Mouse (Mus musculus) gastrocnemius, postnatal 4 days (tissue): ENCODE results near the gene Kirrel3. TPM values are rescaled to one million over a fixed set of nuclear protein-coding genes. Genes with fewer than 3 reads are reported as not detected.
A peak's percentile ranks its signal among the peaks of the same experiment; 100 is the strongest.

Experiments used
- DNase-seq, 2 experiments: peaks; one replicate each; pipeline ENCODE4 v3.0.0; 2021 to 2022; ENCODE audit warnings: low spot score in 2 of 2, mixed read lengths in 2 of 2
- total RNA-seq, 2 experiments: library from RNA; stranded (reverse); gene quantifications; 2 replicates each; pipeline ENCODE4 v1.2.3; 2021

Gene Kirrel3
- total RNA-seq, 2 experiments from 2014 or later: 2.0 to 2.7 TPM

GRCm38 (mm10) chr9:34882211-34882610, 396.5 kb downstream of the Kirrel3 start:
- no peak for DNase-seq

GRCm38 (mm10) chr9:34883122-34883521, 397.4 kb downstream of the Kirrel3 start:
- no peak for DNase-seq

DNA sequence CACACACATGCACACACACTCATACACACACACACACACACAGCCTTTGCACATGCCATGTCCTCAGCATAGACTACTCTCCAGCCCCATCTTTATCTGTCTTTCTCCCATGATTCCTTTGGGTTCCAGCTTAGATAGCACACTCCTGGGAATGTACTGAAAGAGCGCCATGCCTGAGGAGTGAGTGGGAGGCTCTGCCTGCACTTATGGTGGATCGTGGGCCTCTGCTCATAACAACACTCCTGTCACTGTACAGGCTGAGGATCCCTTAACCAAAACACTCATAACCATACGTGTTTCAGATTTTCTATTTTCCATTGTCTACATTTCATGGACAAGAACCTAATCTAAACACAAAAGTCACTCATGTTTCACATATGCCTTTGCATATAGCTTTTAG, 398.6 kb downstream of the Kirrel3 start:
- no peak for DNase-seq

DNA sequence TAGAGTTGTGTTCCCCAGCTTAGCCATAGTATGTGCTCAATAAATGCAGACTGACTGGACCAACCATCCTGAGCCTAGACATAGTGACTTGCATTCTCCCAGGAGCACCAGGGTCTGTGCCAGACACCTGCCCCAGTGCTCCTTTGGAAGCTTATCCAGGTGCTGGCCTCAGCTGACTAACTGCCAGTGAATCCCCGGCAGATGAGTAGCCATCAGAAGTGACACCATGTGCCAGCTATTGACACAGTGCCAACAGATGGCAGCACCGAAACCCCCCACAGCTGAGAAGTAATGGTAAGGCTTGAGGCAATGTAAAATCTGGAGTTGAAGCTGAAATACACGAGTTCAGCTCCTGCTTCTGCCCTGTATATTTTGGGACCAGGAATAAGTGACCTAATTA, 399.2 kb downstream of the Kirrel3 start:
- no peak for DNase-seq

DNA sequence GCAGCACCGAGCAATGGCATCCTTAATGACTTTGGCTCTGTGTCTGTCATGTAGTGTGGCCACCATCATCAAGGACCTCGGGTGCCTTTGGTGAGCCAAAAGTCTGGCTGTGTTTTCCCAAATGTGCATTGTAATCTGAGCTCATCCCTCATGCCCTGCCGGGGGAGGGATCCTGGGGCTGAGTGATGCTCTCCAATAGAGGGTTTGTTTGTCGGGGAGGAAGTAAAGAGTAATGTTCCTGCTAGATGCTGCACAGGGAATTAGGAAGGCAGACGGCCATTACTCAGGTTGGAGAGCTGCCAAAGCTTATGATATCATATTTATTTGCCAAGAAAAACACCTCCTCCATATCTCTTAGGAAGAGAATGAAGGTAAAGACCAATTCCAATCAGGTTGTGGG, 401.1 kb downstream of the Kirrel3 start:
- no peak for DNase-seq

- no peak for DNase-seq
Measured at GRCm38 (mm10) chr9:34887196-34887595, 401.5 kb downstream of the Kirrel3 start.

DNA sequence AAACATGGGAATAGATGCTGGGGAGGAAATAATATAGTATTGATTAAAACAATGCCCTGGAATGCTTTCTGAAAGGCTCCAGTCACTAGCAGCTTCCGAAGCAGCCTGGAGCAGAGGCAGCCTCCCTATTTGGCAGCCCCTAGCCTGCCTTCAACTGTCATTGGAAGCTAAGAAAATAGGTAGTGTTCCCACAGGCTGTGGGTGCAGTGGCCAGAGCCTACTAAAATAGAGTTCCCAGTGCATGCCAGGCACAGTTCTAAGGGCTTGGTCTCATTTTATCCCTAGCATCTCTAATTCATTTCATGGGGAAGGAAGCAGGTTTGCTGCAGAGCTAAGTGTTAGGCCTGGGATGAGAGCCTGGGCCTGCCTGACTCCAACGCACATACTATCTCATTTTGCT, 402.6 kb downstream of the Kirrel3 start:
- no peak for DNase-seq

GRCm38 (mm10) chr9:34901216-34901615, 415.5 kb downstream of the Kirrel3 start:
- no peak for DNase-seq

DNA sequence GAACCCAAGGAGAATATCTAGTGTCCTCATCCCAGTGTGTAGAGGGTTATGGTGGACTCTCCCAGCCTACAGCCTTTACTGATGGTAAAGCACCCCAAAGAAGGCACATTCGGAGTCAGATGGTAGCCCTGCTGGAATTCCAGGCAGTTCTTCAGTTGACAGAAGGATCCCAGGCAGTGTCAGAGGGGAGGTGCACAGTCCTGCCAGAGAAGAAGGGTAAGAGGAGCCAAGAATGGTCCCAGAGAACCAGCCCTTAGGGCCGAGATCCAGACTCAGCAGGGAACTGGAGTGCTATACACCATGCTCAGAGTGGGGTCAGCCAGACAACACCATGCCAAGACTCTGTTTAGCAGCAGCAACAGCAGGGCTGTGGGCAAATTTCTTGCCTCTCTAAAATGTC, 416.2 kb downstream of the Kirrel3 start:
- DNase-seq: no peak

- no peak for DNase-seq
Measured at GRCm38 (mm10) chr9:34905164-34905563, 419.5 kb downstream of the Kirrel3 start.

GRCm38 (mm10) chr9:34908040-34908439, 422.3 kb downstream of the Kirrel3 start:
- no peak for DNase-seq

DNA sequence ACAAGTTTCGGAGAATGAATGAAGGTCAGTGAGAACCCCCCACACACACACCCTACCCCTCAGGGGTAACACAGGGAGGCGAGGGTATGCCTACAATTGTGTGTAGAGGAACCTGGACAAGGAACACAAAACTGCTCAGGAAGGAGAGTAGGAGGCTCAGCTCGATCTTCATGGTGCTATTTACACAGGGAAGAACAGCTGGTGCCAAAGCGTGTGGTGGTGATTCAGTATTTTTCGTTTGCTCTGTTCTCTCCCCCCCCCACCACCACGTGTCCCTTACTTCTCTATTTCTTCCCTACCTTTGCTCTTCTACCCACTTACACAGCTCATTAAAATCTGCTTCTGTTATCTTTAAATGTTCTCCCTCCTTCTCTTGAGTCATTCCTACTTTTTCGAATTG, 426.1 kb downstream of the Kirrel3 start:
- DNase-seq: no peak

DNA sequence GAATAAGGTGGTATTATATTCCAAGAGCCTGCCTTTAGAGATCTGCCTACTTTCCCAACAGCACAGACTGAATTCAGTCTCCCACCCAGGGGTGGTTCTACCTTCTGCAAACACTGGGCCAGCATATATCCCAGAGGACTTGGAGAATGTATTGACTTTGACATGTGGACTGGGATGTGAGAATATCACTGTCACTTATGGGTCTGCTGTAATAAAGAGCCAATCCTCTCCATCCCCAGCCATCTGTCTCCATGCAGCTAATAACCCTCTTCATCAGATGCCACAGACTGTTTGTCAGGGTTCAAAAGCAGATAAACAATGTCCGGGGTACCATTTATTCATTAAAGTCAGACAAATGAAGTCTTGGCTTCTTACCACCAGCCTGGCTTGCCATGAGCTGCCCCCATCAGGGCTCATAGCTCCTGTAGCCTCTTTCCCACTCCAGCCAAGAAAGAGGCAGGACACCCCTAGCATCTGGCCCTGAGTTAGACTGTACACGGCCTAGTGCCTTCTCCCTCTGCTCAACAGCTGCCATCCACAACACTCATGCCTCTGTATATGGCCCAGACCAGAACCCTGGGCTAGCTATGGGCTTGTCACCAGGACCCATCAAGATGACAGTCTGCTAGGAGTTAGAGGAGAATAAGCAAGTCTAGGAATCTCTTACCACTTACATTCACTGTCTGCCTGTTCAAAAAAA, 426.7 kb downstream of the Kirrel3 start:
- DNase-seq: no peak

DNA sequence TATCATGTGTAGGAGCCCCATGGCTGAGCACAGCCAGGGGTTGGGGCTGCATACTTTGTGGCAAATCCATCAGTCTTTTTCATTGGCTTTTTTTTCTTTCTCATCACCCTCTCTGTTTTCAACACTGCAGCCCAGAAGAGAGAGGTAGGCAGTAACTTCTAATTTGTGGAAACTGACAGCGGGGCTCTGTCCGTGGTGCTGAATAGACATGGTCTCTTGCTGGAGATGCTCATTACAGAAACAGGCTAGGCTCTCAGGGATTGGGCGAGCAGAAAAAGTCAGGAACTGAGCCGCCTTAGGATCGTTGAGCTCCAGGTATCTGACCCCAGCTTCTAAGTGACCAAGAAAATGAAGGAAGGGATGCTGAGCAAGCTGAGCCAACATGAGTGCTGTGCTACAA, 427.3 kb downstream of the Kirrel3 start:
- DNase-seq: peak in 1 of 2 experiments; percentile 51

GRCm38 (mm10) chr9:34918976-34919375, 433.3 kb downstream of the Kirrel3 start:
- no peak for DNase-seq

GRCm38 (mm10) chr9:34920116-34920515, 434.4 kb downstream of the Kirrel3 start:
- no peak for DNase-seq

GRCm38 (mm10) chr9:34921941-34922340, 436.2 kb downstream of the Kirrel3 start:
- no peak for DNase-seq

DNA sequence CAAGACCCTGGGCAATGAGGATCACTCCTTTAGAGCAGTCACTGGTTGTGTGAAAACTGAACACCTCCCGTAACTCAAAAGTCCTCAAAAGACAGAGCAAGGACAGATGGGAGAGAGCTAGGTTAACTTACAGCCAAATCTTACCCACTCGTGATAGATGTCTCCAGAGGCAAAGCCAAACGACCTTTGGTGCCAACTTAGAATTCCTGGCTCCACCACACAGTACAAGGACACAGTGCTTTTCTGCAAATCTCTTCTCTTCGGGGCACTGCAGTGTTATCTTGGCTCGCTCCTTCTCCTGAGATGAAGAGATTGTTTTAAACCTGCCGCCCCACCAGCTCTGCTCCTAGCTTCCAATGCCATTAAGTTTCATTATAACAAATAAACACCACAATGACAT, 437.0 kb downstream of the Kirrel3 start:
- no peak for DNase-seq

DNA sequence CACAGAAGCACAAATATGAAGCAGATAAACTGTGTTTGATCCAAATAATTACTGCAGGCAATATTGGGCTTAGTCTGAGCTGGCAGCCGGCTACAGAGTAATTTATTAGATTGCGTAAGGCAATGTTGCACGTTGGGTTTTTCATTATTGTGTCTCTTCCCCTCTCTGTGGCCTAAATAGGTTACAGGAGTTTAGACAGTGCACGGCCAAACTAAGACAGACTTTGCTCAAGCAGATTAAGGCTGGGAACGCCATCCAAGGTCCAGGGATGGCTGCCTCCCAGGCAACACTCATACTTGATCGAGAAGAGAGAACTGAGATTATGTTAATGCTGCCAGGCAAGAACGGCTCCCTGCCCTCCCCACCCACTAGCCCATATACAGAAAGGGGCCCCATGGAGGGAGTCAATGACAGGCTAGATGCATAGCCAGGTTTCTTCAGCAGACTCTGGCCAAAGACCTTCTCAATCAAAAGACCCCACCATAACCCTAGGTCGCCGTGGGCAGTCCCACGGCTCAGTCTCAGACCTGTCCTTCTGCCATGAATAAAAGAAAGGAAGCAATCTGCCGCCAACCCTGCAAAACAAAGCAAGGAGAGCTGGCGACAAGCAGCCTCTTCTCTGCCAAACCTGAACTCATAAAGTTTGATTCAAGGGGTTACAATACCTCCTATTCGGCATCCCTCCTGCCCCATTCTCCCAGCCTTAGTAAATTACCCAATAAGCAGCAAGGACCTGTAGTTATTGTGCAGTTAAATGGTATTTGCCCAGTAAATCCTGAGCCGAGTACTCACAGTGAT, 437.6 kb downstream of the Kirrel3 start:
- DNase-seq: no peak

- no peak for DNase-seq
Measured at GRCm38 (mm10) chr9:34925616-34926015, 439.9 kb downstream of the Kirrel3 start.

- no peak for DNase-seq
Measured at GRCm38 (mm10) chr9:34930371-34930770, 444.7 kb downstream of the Kirrel3 start.

GRCm38 (mm10) chr9:34938140-34938539, 452.4 kb downstream of the Kirrel3 start:
- no peak for DNase-seq

GRCm38 (mm10) chr9:34939621-34940020, 453.9 kb downstream of the Kirrel3 start:
- no peak for DNase-seq
